Mouse (Mus musculus) intestine, postnatal 0 days (tissue): ENCODE results near the gene Tpm1. TPM values are rescaled to one million over a fixed set of nuclear protein-coding genes. Genes with fewer than 3 reads are reported as not detected.
A peak's percentile ranks its signal among the peaks of the same experiment; 100 is the strongest.

Experiments
- ATAC-seq: fragments of 200-750 bp; cut with Nextera tagmentation; 2 replicates; pipeline ENCODE4 v1.8.0; 2017; ENCODE audit warnings: mild to moderate bottlenecking, moderate TSS enrichment, moderate library complexity
- H3K27ac ChIP-seq: fragments of 300-500 bp; sonication (generic); 2 replicates; pipeline ENCODE4 v1.5.1; 2014; ENCODE audit warnings: mild to moderate bottlenecking, low read depth, low read length, moderate library complexity
- H3K27me3 ChIP-seq: fragments of 300-500 bp; sonication (generic); replicated peaks from 2 replicates; pipeline ENCODE4 v1.6.1; 2014; ENCODE audit warnings: low read length, mixed read lengths; ENCODE audit not compliant: control insufficient read depth, insufficient read depth
- H3K36me3 ChIP-seq: fragments of 300-500 bp; sonication (generic); 2 replicates; pipeline ENCODE4 v1.6.1; 2014; ENCODE audit warnings: mild to moderate bottlenecking, moderate library complexity; ENCODE audit not compliant: control insufficient read depth, insufficient read depth
- H3K4me1 ChIP-seq: fragments of 300-500 bp; sonication (generic); replicated peaks from 2 replicates; pipeline ENCODE4 v1.6.1; 2014; ENCODE audit warnings: antibody characterized with exemption, low read length, mixed read lengths; ENCODE audit not compliant: control insufficient read depth, insufficient read depth
- H3K4me2 ChIP-seq: fragments of 300-500 bp; sonication (generic); replicated peaks from 2 replicates; pipeline ENCODE4 v1.6.1; 2014; ENCODE audit warnings: low read depth, mild to moderate bottlenecking, moderate library complexity
- H3K4me3 ChIP-seq: fragments of 300-500 bp; sonication (generic); 2 replicates; pipeline ENCODE4 v1.5.1; 2014; ENCODE audit warnings: low read depth, low read length
- H3K9ac ChIP-seq: fragments of 300-500 bp; sonication (generic); 2 replicates; pipeline ENCODE4 v1.6.1; 2014; ENCODE audit warnings: mild to moderate bottlenecking, low read depth, low read length
- H3K9me3 ChIP-seq: fragments of 300-500 bp; sonication (generic); 2 replicates; pipeline ENCODE4 v1.6.1; 2016; ENCODE audit warnings: mixed run types; ENCODE audit not compliant: control insufficient read depth
- CTCF ChIP-seq: sonication (generic); IDR thresholded peaks from 2 replicates; pipeline ENCODE4 v1.5.1; 2016; ENCODE audit warnings: low read depth, mild to moderate bottlenecking, control low read depth, antibody characterized with exemption, moderate library complexity
- WGBS: fragments of 180-500 bp; shearing (Covaris S2); extraction: QIAGEN DNeasy Blood & Tissue Kit; methylation state at CpG from one replicate; pipeline ENCODE4 v1.1.7; 2014; 5-methylcytosine and 5-hydroxymethylcytosine counted together
- polyA plus RNA-seq: library from polyadenylated mRNA; unstranded; fragments of >200 nt; fragmentation: Nextera tagmentation; extraction: Ambion mirVana; gene quantifications from 2 replicates; pipeline ENCODE4 v1.2.1, GENCODE M21; 2015

The Tpm1 gene
- polyA plus RNA-seq, 1 experiment from 2014 or later, result 1,318 TPM

DNA sequence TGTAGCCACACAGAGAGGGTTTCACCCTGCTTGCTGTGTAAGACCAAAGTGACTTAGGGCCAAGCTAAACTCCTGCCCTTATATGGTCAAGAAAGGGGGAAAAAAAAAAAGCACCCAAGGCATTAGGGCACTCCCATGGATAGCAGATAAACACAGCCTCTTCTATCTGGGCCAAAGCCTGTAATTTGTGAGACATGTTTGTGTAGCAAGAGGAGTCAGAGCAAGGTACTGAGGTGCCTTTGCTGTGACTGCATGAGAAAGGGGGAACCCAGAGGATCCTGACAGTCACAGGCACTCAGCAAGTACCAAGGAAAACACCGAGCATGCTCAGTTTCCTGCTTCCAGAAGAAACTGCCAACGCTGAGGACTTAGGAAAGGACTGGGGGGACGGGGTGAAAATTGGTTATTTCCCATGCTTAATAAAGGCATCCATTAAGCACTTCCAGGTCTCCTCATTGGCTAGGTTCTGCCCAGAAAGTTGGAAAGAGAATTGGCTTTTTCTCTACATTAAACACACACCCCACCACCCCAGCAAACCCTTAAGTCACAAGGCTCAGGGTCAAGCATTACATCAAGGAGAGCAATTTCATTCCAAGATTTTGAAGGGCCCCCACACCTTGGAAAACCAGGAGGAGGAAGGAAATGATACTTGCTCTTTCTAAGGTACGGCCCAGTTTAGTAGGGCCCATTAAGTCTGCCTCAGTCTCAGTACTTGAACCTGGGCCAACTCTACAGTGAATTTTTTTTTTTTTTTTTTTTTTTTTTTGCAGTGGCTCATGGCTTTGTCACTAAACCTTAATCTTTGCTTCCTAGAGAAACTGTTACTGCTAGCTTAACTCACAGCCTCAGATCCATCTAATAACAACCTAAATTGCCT, 8.0 kb downstream of the Tpm1 start:
- ATAC-seq, result peak; percentile 34
- no peak for TF ChIP-seq CTCF
- Histone ChIP-seq H3K9ac (peak overlapping the region; percentile 47), H3K4me3 (peak overlapping the region; percentile 81), H3K9me3 (no peaks in the 10 kb centered on the region), H3K4me2 (peak overlapping the region; percentile 81), H3K36me3 (peaks cover 2% of the 10 kb centered on the region), H3K4me1 (peaks cover 13% of the 10 kb centered on the region), H3K27me3 (no peaks in the 10 kb centered on the region), H3K27ac (peak overlapping the region; percentile 86)
- 5% methylated on average over 4 of the region's 4 CpGs for WGBS

DNA sequence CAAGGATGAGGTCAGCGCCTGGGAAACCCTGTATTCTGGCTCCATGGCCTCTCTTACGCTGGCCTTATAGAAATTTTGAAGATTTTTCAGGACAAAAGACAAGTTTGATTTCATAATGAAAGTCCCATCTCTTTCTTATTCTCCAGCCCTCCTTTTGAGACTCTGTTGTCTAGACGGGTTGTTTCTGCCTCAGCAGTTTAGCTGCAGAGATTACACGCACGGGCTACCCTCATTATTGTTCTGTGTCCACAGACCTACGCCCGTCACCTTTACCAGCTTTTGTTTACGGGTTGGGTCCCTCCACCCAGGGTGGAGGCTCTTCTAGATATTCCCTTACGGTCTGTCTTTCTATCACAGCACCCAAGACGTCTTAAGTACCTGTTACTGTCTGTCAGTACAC, 9.3 kb downstream of the Tpm1 start:
- H3K4me2 ChIP-seq, result peak overlapping the region; percentile 81

GRCm38 (mm10) chr9:67038686-67039085, 10.5 kb downstream of the Tpm1 start:
- Histone ChIP-seq H3K9ac (no peak overlapping the region), H3K27me3 (no peaks in the 10 kb centered on the region), H3K4me3 (no peak overlapping the region), H3K4me2 (no peak overlapping the region), H3K27ac (no peak overlapping the region), H3K9me3 (no peaks in the 10 kb centered on the region), H3K4me1 (peaks cover 13% of the 10 kb centered on the region), H3K36me3 (peaks cover 27% of the 10 kb centered on the region)
- WGBS, result 62% methylated on average over 7 of the region's 7 CpGs
- ATAC-seq, result no peak
- no peak for TF ChIP-seq CTCF

More for the DNA sequence above, 9.3 kb downstream of the Tpm1 start:
- Histone ChIP-seq H3K4me3 (peak overlapping the region; percentile 81; the same call in 1 of the 2 replicates), H3K36me3 (peaks cover 15% of the 10 kb centered on the region), H3K9me3 (no peaks in the 10 kb centered on the region), H3K27ac (peak overlapping the region; percentile 86), H3K9ac (peak overlapping the region; percentile 28; the same call in 1 of the 2 replicates), H3K27me3 (no peaks in the 10 kb centered on the region), H3K4me1 (peaks cover 13% of the 10 kb centered on the region)
- 44% methylated on average over 10 of the region's 10 CpGs for WGBS
- TF ChIP-seq CTCF, result no peak
- ATAC-seq, result no peak

DNA sequence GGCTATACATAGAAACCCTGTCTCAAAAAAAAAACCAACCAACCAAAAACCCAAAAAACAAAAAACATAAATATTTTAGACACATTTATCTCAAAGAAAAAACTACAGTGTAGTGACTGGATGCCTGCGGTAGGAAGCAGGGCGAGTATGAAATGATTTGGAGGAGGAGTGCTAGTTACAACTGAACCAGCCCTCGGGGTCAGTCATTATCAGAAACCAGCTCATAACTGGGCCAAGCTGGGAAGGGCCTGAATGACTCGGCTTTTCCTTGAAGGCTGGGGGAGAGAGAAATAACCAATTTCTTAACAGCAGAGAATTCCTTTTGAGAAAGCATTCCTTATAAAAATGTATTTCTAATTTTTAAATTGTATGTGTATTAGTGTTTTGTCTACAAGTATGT, 11.5 kb downstream of the Tpm1 start:
- Histone ChIP-seq H3K27ac (0 out of 2 replicates have a peak overlapping the region, but pooled peaks have one; percentile 2), H3K4me3 (no peak overlapping the region), H3K4me1 (peaks cover 13% of the 10 kb centered on the region), H3K36me3 (peaks cover 37% of the 10 kb centered on the region), H3K9ac (no peak overlapping the region), H3K27me3 (no peaks in the 10 kb centered on the region), H3K9me3 (no peaks in the 10 kb centered on the region), H3K4me2 (no peak overlapping the region)
- no peak for TF ChIP-seq CTCF
- whole genome bisulfite sequencing, result 69% methylated on average over 4 of the region's 4 CpGs
- ATAC-seq, result no peak

GRCm38 (mm10) chr9:67036527-67037118, 12.6 kb downstream of the Tpm1 start:
- WGBS, result 30% methylated on average over 2 of the region's 2 CpGs
- Histone ChIP-seq H3K36me3 (peaks cover 48% of the 10 kb centered on the region), H3K4me2 (no peak overlapping the region), H3K4me3 (no peak overlapping the region), H3K9me3 (no peaks in the 10 kb centered on the region), H3K27ac (no peak overlapping the region), H3K4me1 (peaks cover 10% of the 10 kb centered on the region), H3K27me3 (no peaks in the 10 kb centered on the region), H3K9ac (no peak overlapping the region)
- no peak for TF ChIP-seq CTCF
- ATAC-seq, result no peak

DNA sequence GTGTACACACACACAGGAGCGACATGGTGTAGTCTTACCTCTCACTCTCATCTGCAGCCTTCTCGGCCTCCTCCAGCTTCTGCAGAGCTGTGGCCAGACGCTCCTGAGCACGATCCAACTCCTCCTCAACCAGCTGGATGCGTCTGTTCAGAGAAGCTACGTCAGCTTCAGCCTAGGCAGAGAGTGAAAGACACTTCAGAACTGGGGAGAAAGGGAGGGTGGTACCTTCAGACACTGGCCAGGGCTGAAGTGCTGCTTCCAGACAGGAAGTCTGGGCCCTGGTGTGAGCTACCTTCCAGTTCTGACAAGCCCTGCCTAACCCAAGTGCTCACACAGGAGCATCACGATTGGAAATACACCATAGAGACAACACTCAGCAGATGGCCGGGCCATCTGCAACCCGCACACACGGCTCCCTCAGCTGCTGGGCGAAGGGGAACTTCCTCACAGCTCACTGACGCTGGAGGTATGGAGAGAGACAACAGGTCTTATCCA, 13.2 kb downstream of the Tpm1 start:
- TF ChIP-seq CTCF, result no peak

More for the DNA sequence above, 13.2 kb downstream of the Tpm1 start:
- no peak overlapping the region for H3K4me2 ChIP-seq
- no peak overlapping the region for H3K9ac ChIP-seq
- H3K27me3 ChIP-seq, result no peaks in the 10 kb centered on the region
- peaks cover 54% of the 10 kb centered on the region for H3K36me3 ChIP-seq
- ATAC-seq, result no peak
- peaks cover 10% of the 10 kb centered on the region for H3K4me1 ChIP-seq
- H3K9me3 ChIP-seq, result no peaks in the 10 kb centered on the region
- peak overlapping the region; percentile 37 for H3K27ac ChIP-seq
- 76% methylated on average over 12 of the region's 12 CpGs for WGBS
- H3K4me3 ChIP-seq, result no peak overlapping the region
